Mouse (Mus musculus) forebrain, embryonic 16.5 days (tissue): ENCODE results near the gene Irf2. TPM values are rescaled to one million over a fixed set of nuclear protein-coding genes. Genes with fewer than 3 reads are reported as not detected.

Experiments
- ATAC-seq: fragments of 200-750 bp; cut with Nextera tagmentation; 2 replicates; pipeline ENCODE4 v1.8.0; 2017; ENCODE audit warnings: mild to moderate bottlenecking, moderate library complexity
- H3K27ac ChIP-seq: fragments of 300-500 bp; sonication (generic); 2 replicates; pipeline ENCODE4 v1.5.1; 2014; ENCODE audit warnings: low read length, control low read depth
- H3K27me3 ChIP-seq: fragments of 300-500 bp; sonication (generic); replicated peaks from 2 replicates; pipeline ENCODE4 v1.6.1; 2014; ENCODE audit warnings: low read length; ENCODE audit not compliant: control insufficient read depth, insufficient read depth
- H3K36me3 ChIP-seq: fragments of 300-500 bp; sonication (generic); 2 replicates; pipeline ENCODE4 v1.6.1; 2014; ENCODE audit not compliant: control insufficient read depth, insufficient read depth
- H3K4me1 ChIP-seq: fragments of 300-500 bp; sonication (generic); replicated peaks from 2 replicates; pipeline ENCODE4 v1.6.1; 2014; ENCODE audit warnings: low read length; ENCODE audit not compliant: control insufficient read depth, insufficient read depth
- H3K4me2 ChIP-seq: fragments of 300-500 bp; sonication (generic); 2 replicates; pipeline ENCODE4 v1.6.1; 2014; ENCODE audit warnings: mild to moderate bottlenecking, low read length, control low read depth
- H3K4me3 ChIP-seq: fragments of 300-500 bp; sonication (generic); replicated peaks from 2 replicates; pipeline ENCODE4 v1.5.1; 2014; ENCODE audit warnings: mild to moderate bottlenecking, low read length, control low read depth
- H3K9ac ChIP-seq: fragments of 300-500 bp; sonication (generic); replicated peaks from 2 replicates; pipeline ENCODE4 v1.6.1; 2014; ENCODE audit warnings: low read depth, low read length, control low read depth
- H3K9me3 ChIP-seq: fragments of 300-500 bp; sonication (generic); 2 replicates; pipeline ENCODE4 v1.6.1; 2016; ENCODE audit warnings: low read length; ENCODE audit not compliant: control insufficient read depth
- WGBS: fragments of 180-500 bp; shearing (Covaris S2); extraction: QIAGEN DNeasy Blood & Tissue Kit; methylation state at CpG from one replicate; pipeline ENCODE4 v1.1.7; 2014; 5-methylcytosine and 5-hydroxymethylcytosine counted together
- polyA plus RNA-seq: library from polyadenylated mRNA; unstranded; fragments of >200 nt; fragmentation: Nextera tagmentation; extraction: Ambion mirVana; gene quantifications from 2 replicates; pipeline ENCODE4 v1.2.1, GENCODE M21; 2015

The Irf2 gene
- polyA plus RNA-seq, 1 experiment from 2014 or later: 11.2 TPM

DNA sequence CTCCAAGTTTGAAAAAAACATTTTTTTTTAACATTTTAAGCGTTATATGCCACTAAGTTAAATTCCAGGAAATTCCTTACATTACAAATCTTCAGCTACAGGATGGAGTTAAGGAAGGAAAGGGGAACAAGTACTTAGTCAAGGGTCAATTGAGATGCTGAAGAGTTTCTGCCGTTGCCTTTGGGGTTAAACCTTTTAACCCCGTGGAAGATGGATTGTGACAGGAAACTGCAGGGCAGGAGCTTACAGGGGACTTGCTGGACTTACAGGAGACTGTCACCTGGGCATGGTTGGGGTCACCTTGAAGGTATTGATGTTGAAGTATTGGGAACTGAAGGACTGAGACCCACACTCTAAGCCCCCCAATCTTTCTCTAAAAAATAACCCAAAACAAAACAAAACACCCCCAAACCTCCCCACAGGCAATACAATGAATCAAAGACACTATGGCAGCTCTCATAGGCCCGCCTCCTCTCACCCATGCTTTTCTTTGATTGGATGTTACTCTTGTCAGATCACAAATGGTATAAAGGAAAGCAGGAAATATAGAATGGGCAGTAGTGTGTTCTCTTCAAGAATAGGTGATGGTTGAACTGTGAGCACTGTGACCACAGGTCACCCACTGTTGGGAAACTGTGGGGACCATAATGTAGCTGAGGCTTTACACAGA lies 7.9 kb downstream of the Irf2 start:
- H3K9me3 ChIP-seq: no peaks in the 10 kb centered on the region
- H3K27me3 ChIP-seq: no peaks in the 10 kb centered on the region
- WGBS: 70% methylated on average over 4 of the region's 4 CpGs
- no peak overlapping the region for H3K4me3 ChIP-seq
- H3K4me2 ChIP-seq: no peak overlapping the region
- H3K4me1 ChIP-seq: no peaks in the 10 kb centered on the region
- H3K36me3 ChIP-seq: no peaks in the 10 kb centered on the region
- no peak overlapping the region for H3K27ac ChIP-seq
- no peak overlapping the region for H3K9ac ChIP-seq
- no peak for ATAC-seq

DNA sequence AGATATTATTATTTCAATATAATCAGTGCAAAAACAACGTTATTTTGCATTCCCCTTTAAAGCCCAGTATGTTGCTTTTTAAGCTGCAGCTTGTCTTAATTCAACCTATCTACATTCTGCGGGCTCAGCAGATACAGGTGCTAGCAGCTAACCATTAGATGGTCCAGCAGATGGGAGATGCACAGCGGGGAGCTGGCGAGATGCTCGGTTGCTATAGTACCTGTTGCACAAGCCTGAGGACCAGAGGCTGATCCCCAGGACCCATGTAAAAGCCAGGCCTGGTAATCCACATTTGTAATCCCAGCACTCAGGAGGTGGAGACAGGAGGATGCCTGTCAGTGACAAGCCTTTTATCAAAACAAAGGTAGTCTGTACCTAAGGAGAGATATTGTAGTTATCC lies 10.5 kb downstream of the Irf2 start:
- ATAC-seq: no peak
- no peak overlapping the region for H3K4me3 ChIP-seq
- no peak overlapping the region for H3K27ac ChIP-seq
- WGBS: 53% methylated on average over 5 of the region's 5 CpGs
- no peaks in the 10 kb centered on the region for H3K4me1 ChIP-seq
- H3K36me3 ChIP-seq: no peaks in the 10 kb centered on the region
- H3K9me3 ChIP-seq: no peaks in the 10 kb centered on the region
- H3K4me2 ChIP-seq: no peak overlapping the region
- H3K27me3 ChIP-seq: no peaks in the 10 kb centered on the region
- H3K9ac ChIP-seq: no peak overlapping the region

DNA sequence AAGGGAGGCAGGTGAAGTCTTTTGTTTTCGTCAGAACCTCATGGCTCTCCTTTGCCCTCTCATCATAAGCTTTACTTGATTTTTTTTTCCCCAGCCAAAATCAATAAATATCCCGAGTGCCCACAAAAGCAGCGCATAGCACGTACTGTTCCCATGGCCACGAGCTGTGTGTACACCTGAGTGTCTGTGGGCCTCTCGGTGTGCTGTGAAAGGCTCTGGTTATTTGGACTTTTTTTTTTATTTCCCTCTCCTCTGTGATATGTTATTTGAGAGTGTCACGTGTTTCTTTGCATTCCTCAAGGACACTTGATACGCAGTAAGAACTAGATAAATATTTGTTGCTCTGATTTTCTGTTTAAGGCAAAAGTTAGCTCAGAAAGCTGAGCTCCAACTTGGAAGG lies 11.0 kb downstream of the Irf2 start:
- Histone ChIP-seq H3K4me1 (no peaks in the 10 kb centered on the region), H3K27ac (no peak overlapping the region), H3K4me3 (no peak overlapping the region), H3K4me2 (no peak overlapping the region), H3K36me3 (no peaks in the 10 kb centered on the region), H3K9ac (no peak overlapping the region), H3K9me3 (no peaks in the 10 kb centered on the region), H3K27me3 (no peaks in the 10 kb centered on the region)
- 72% methylated on average over 8 of the region's 8 CpGs for WGBS
- no peak for ATAC-seq

DNA sequence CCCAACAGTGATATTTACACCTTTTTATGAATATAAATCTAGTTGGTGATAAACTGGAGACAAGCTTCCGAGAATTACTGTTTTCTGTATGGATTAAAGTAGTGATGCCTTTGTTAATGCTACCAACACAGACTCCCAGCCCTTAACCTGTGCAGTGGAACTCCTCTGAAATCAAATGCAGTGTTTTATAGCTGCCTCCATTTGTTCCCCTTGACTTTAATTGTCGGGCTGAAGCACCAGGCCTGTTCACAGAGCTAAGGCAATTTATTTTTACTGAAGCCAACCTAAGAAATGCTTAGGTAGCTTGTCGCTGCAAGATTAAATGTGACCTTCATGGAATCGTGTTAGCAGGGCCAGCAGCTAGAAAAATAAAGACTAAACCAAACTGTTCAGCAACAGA lies 11.6 kb downstream of the Irf2 start:
- no peak for ATAC-seq
- H3K4me2 ChIP-seq: no peak overlapping the region
- H3K4me3 ChIP-seq: no peak overlapping the region
- H3K27me3 ChIP-seq: no peaks in the 10 kb centered on the region
- H3K9ac ChIP-seq: no peak overlapping the region
- no peaks in the 10 kb centered on the region for H3K36me3 ChIP-seq
- 77% methylated on average over 4 of the region's 4 CpGs for WGBS
- H3K9me3 ChIP-seq: no peaks in the 10 kb centered on the region
- H3K27ac ChIP-seq: no peak overlapping the region
- H3K4me1 ChIP-seq: no peaks in the 10 kb centered on the region

DNA sequence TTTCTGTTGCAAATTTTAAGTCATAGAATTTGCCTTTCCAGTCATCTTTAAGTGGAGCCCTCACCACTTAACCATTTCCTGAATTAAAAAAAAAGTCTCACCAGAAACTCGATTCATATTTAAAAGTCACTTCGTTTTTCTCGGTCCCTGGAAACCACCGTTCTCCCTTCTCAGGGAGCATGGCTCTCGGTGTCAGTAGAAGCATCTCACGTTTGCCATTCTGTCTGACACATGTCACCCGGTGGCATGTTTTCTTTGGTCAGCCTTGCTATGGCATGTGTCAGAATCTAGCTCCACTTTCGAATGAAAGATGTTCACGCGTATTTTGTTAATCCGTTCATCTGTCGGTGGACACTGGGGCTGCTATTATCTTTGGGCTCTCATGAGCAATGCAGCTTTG lies 13.5 kb downstream of the Irf2 start:
- no peaks in the 10 kb centered on the region for H3K4me1 ChIP-seq
- no peaks in the 10 kb centered on the region for H3K27me3 ChIP-seq
- no peaks in the 10 kb centered on the region for H3K9me3 ChIP-seq
- 83% methylated on average over 12 of the region's 12 CpGs for WGBS
- no peaks in the 10 kb centered on the region for H3K36me3 ChIP-seq
- no peak overlapping the region for H3K4me2 ChIP-seq
- no peak for ATAC-seq
- H3K27ac ChIP-seq: no peak overlapping the region
- no peak overlapping the region for H3K4me3 ChIP-seq
- H3K9ac ChIP-seq: no peak overlapping the region

DNA sequence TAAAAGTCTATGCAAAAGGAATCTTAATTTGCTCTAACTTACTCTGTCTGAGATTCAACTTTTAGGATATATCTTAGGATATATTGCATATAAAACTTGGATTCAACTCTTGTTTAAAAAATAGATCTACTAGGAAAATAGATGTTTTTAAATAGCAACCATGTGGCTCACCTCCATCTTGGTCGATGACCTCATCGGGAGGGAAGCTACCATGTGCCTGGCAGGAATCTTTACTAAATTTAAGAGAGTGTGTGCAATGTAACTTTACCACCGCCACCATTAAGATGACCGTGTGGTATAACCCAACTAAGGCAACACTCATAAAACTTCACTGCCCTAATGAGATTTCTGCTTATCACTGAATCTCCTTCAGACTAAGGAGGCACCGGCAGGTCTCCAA lies 14.8 kb downstream of the Irf2 start:
- 96% methylated on average over 5 of the region's 5 CpGs for WGBS
- Histone ChIP-seq H3K9me3 (no peaks in the 10 kb centered on the region), H3K36me3 (no peaks in the 10 kb centered on the region), H3K4me2 (no peak overlapping the region), H3K27me3 (no peaks in the 10 kb centered on the region), H3K4me3 (no peak overlapping the region), H3K9ac (no peak overlapping the region), H3K4me1 (no peaks in the 10 kb centered on the region), H3K27ac (no peak overlapping the region)
- no peak for ATAC-seq

DNA sequence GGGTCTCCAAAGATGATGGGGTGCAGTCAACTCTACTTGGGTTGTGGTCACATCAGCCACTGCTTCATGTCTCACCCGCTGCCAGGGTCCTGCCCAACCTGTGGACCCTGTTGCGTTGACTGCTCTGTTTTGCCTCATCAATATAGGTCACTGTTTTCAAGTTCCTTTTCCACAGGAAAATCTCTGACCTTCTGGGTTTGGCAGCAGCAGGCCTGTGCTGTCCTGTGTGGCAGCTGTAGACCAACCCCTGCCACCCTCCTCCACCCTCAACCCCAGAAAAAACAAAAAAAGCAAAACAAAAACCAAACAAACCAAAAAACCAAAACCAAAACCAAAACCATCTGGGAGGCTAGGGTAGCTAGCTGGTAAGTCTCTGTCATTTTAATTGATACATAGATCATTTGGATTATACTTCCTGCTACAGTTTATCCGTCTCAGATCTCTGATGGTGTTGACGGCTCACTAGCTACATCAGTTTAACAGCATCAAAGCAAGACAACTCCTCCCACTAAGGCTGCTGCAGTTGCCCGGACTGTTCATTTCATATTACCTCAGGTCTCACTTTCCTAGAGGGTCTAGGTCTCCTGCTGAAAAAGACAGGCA lies 16.3 kb downstream of the Irf2 start:
- Histone ChIP-seq H3K4me3 (no peak overlapping the region), H3K9ac (no peak overlapping the region), H3K27me3 (no peaks in the 10 kb centered on the region), H3K9me3 (no peaks in the 10 kb centered on the region), H3K27ac (no peak overlapping the region), H3K4me1 (no peaks in the 10 kb centered on the region), H3K4me2 (no peak overlapping the region), H3K36me3 (no peaks in the 10 kb centered on the region)
- no peak for ATAC-seq
- 81% methylated on average over 5 of the region's 5 CpGs for WGBS

DNA sequence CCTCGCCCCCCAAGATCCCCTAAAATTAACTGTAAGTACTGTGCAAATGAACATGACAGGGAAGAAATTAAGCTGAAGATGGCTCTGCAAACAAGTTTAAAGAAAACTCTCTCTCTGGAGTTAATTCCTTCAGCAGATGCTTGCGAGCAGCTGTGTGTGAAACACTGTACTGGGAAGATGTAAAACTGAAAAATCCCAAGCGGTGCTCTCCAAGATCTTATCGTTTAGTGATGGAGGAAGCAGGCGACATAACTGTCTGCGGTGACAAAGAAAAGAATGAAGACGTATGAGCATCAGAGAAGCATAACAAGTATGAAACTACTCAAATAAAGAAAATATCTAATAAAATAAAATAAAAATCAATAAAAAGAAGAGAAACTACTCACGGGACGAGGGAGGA lies 18.1 kb downstream of the Irf2 start:
- Histone ChIP-seq H3K36me3 (no peaks in the 10 kb centered on the region), H3K27ac (no peak overlapping the region)

DNA sequence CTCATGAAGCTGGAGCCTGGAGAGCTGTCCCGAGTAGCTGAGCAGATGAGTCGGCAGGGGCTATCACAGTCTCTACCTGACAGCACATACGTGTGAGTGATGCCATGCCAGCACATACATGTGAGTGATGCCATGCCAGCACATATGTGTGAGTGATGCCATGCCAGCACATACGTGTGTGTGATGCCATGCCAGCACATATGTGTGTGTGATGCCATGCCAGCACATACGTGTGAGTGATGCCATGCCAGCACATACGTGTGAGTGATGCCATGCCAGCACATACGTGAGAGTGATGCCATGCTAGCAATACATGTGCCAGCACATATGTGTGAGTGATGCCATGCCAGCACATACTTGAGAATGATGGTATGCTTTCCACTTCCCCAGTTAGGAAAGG lies 18.6 kb downstream of the Irf2 start:
- no peaks in the 10 kb centered on the region for H3K4me1 ChIP-seq
- no peak overlapping the region for H3K4me3 ChIP-seq
- H3K36me3 ChIP-seq: no peaks in the 10 kb centered on the region
- H3K9ac ChIP-seq: no peak overlapping the region
- no peaks in the 10 kb centered on the region for H3K27me3 ChIP-seq
- no peak for ATAC-seq
- H3K27ac ChIP-seq: no peak overlapping the region
- H3K9me3 ChIP-seq: no peaks in the 10 kb centered on the region
- no peak overlapping the region for H3K4me2 ChIP-seq
- 85% methylated on average over 7 of the region's 7 CpGs for WGBS

More for the DNA sequence above, 18.1 kb downstream of the Irf2 start:
- 89% methylated on average over 9 of the region's 9 CpGs for WGBS
- ATAC-seq: no peak
- Histone ChIP-seq H3K9ac (no peak overlapping the region), H3K9me3 (no peaks in the 10 kb centered on the region), H3K4me1 (no peaks in the 10 kb centered on the region), H3K27me3 (no peaks in the 10 kb centered on the region), H3K4me2 (no peak overlapping the region), H3K4me3 (no peak overlapping the region)

DNA sequence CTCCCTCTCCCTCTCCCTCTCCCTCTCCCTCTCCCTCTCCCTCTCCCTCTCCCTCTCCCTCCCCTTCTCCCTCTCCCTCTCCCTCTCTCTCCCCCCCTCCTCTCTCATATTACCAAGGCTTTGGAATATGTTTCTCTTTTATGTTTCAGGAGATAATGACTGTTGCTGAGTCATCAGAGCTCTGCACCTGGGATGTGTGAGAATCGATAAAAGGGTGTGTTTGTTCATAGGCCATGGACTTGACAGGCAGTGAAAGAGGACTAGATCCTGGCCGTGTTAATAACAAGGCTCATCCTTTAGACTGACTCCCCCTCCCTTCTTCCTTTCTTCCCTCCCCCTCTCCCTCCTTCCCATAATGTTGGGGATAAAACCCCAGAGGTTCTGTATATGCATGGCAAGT lies 19.1 kb downstream of the Irf2 start:
- ATAC-seq: no peak
- H3K9ac ChIP-seq: no peak overlapping the region
- no peaks in the 10 kb centered on the region for H3K27me3 ChIP-seq
- H3K27ac ChIP-seq: no peak overlapping the region
- H3K9me3 ChIP-seq: no peaks in the 10 kb centered on the region
- H3K4me2 ChIP-seq: no peak overlapping the region
- no peaks in the 10 kb centered on the region for H3K36me3 ChIP-seq
- 69% methylated on average over 2 of the region's 2 CpGs for WGBS
- no peaks in the 10 kb centered on the region for H3K4me1 ChIP-seq
- no peak overlapping the region for H3K4me3 ChIP-seq
